Mouse (Mus musculus) lung, postnatal 0 days (tissue): ENCODE data around the gene Plac8.

Source experiments
- CTCF ChIP-seq: IDR thresholded peaks from 2 replicates; pipeline ENCODE4 v1.5.1; 2016; ENCODE audit warnings: antibody characterized with exemption, mild to moderate bottlenecking
- EP300 ChIP-seq: IDR thresholded peaks from 2 replicates; pipeline ENCODE4 v1.6.1; 2016; ENCODE audit warnings: antibody characterized with exemption, mild to moderate bottlenecking, control low read depth

- no peak for TF ChIP-seq EP300
- TF ChIP-seq CTCF, result peak; percentile 83
Measured at GRCm38 (mm10) chr5:100536638-100537037, 35.4 kb downstream of the Plac8 start.
